Mouse (Mus musculus) heart, adult 2 months (tissue): ENCODE data around the gene D1Ertd622e. TPM values are rescaled to one million over a fixed set of nuclear protein-coding genes. Genes with fewer than 3 reads are reported as not detected.

ENCODE experiments used
- DNase-seq, 2 experiments: peaks; one replicate each; pipeline ENCODE4 v3.0.0; 2021
- H3K27ac ChIP-seq: fragments of 200-600 bp; 2 replicates; pipeline ENCODE4 v1.8.1; 2022
- H3K27me3 ChIP-seq: fragments of 200-500 bp; 2 replicates; pipeline ENCODE4 v1.6.1; 2012; ENCODE audit warnings: mild to moderate bottlenecking, low read length, inconsistent platforms, mixed read lengths; ENCODE audit not compliant: control insufficient read depth, insufficient read depth
- H3K36me3 ChIP-seq: fragments of 200-500 bp; 2 replicates; pipeline ENCODE4 v1.6.1; 2012; ENCODE audit warnings: low read length, inconsistent platforms; ENCODE audit not compliant: control insufficient read depth, insufficient read depth
- H3K4me1 ChIP-seq: fragments of 200-500 bp; 2 replicates; pipeline ENCODE4 v1.6.1; 2011; ENCODE audit warnings: low read length; ENCODE audit not compliant: control insufficient read depth, insufficient read depth
- H3K4me3 ChIP-seq: fragments of 200-600 bp; 2 replicates; pipeline ENCODE4 v1.8.1; 2022
- H3K79me2 ChIP-seq: fragments of 200-500 bp; replicated peaks from 2 replicates; pipeline ENCODE4 v1.6.1; 2012; ENCODE audit warnings: mild to moderate bottlenecking, inconsistent platforms, low read length, moderate library complexity, mixed read lengths; ENCODE audit not compliant: control insufficient read depth, insufficient read depth
- H3K9ac ChIP-seq: fragments of 200-500 bp; 2 replicates; pipeline ENCODE4 v1.6.1; 2012; ENCODE audit warnings: low read depth, mild to moderate bottlenecking, control low read depth, inconsistent platforms, low read length, mixed read lengths
- CTCF ChIP-seq: fragments of 200-600 bp; IDR thresholded peaks from 2 replicates; pipeline ENCODE4 v1.8.1; 2022; ENCODE audit warnings: antibody characterized with exemption, mild to moderate bottlenecking, moderate library complexity
- EP300 ChIP-seq: fragments of 200-500 bp; IDR thresholded peaks from 2 replicates; pipeline ENCODE4 v1.6.1; 2011; ENCODE audit warnings: low read depth, low read length, control low read depth; ENCODE audit not compliant: insufficient read depth
- POLR2A ChIP-seq: fragments of 200-500 bp; IDR thresholded peaks from 2 replicates; pipeline ENCODE4 v1.6.1; 2011; ENCODE audit warnings: mild to moderate bottlenecking, low read depth, low read length, control low read depth; ENCODE audit not compliant: insufficient read depth
- WGBS: fragments of 180-500 bp; shearing (Covaris S2); methylation state at CpG from one replicate; pipeline ENCODE4 v1.1.7; 2018; 5-methylcytosine and 5-hydroxymethylcytosine counted together
- intact Hi-C: fragments of 180-260 bp; cut with DNase I; formaldehyde crosslinking; loops from one replicate; pipeline ENCODE4 v1.15.1; 2025
- polyA plus RNA-seq: library from polyadenylated mRNA; depleted of rRNA; stranded (reverse); fragments of >200 nt; gene quantifications from 2 replicates; pipeline ENCODE4 v1.2.3, GENCODE M21; 2012
- total RNA-seq, 2 experiments: library from RNA; stranded (reverse); gene quantifications; 2 replicates each; pipeline ENCODE4 v1.2.3; 2021

Gene D1Ertd622e
- total and polyA plus RNA-seq, 3 experiments = 3.1 to 4.5 (median 4.4) TPM

GRCm38 (mm10) chr1:97603361-97603760 lies 58.5 kb downstream of the D1Ertd622e start:
- no peaks in the 10 kb centered on the region for H3K27me3 ChIP-seq
- no peaks in the 10 kb centered on the region for H3K4me1 ChIP-seq
- H3K36me3 ChIP-seq = no peaks in the 10 kb centered on the region
- H3K79me2 ChIP-seq = no peaks in the 10 kb centered on the region
- no peak for DNase-seq
- no peak overlapping the region for H3K9ac ChIP-seq
- TF ChIP-seq CTCF = no peak
- TF ChIP-seq EP300 = no peak
- TF ChIP-seq POLR2A = no peak
- no peak overlapping the region for H3K27ac ChIP-seq
- 42% methylated on average over 1 of the region's 1 CpGs for WGBS
- intact Hi-C loops = no loop called here
- H3K4me3 ChIP-seq = no peak overlapping the region

- Histone ChIP-seq H3K36me3 (no peaks in the 10 kb centered on the region), H3K27me3 (no peaks in the 10 kb centered on the region), H3K9ac (no peak overlapping the region), H3K4me1 (no peaks in the 10 kb centered on the region), H3K27ac (no peak overlapping the region), H3K4me3 (no peak overlapping the region), H3K79me2 (no peaks in the 10 kb centered on the region)
- no peak for DNase-seq
- TF ChIP-seq POLR2A (no peak), EP300 (no peak)
- intact Hi-C loops = no loop called here
- WGBS = 25% methylated on average over 2 of the region's 2 CpGs
These were observed 61.5 kb downstream of the D1Ertd622e start for GRCm38 (mm10) chr1:97600371-97600770.

- no peaks in the 10 kb centered on the region for H3K4me1 ChIP-seq
- no peaks in the 10 kb centered on the region for H3K36me3 ChIP-seq
- no peak overlapping the region for H3K9ac ChIP-seq
- 81% methylated on average over 3 of the region's 3 CpGs for WGBS
- intact Hi-C loops = no loop called here
- no peak overlapping the region for H3K4me3 ChIP-seq
- H3K27ac ChIP-seq = no peak overlapping the region
- H3K79me2 ChIP-seq = no peaks in the 10 kb centered on the region
- TF ChIP-seq EP300 = no peak
- TF ChIP-seq POLR2A = no peak
- TF ChIP-seq CTCF = no peak
- H3K27me3 ChIP-seq = no peaks in the 10 kb centered on the region
- DNase-seq = no peak
These were observed 62.8 kb downstream of the D1Ertd622e start for GRCm38 (mm10) chr1:97599101-97599500.

- TF ChIP-seq CTCF = no peak
- TF ChIP-seq EP300 = no peak
- TF ChIP-seq POLR2A = no peak
- WGBS = 46% methylated on average over 3 of the region's 3 CpGs
These were observed 73.3 kb downstream of the D1Ertd622e start for GRCm38 (mm10) chr1:97588561-97588960.

GRCm38 (mm10) chr1:97585106-97585505 lies 76.8 kb downstream of the D1Ertd622e start:
- H3K79me2 ChIP-seq = no peaks in the 10 kb centered on the region
- no peak overlapping the region for H3K4me3 ChIP-seq
- no peaks in the 10 kb centered on the region for H3K36me3 ChIP-seq
- no peaks in the 10 kb centered on the region for H3K4me1 ChIP-seq
- intact Hi-C loops = no loop called here
- no peak overlapping the region for H3K9ac ChIP-seq
- no peaks in the 10 kb centered on the region for H3K27me3 ChIP-seq
- H3K27ac ChIP-seq = no peak overlapping the region
- DNase-seq = no peak
- TF ChIP-seq EP300 (no peak), POLR2A (no peak), CTCF (no peak)

More at GRCm38 (mm10) chr1:97588561-97588960, 73.3 kb downstream of the D1Ertd622e start:
- Histone ChIP-seq H3K4me1 (no peaks in the 10 kb centered on the region), H3K79me2 (no peaks in the 10 kb centered on the region), H3K27ac (no peak overlapping the region), H3K4me3 (no peak overlapping the region), H3K27me3 (no peaks in the 10 kb centered on the region), H3K36me3 (no peaks in the 10 kb centered on the region), H3K9ac (no peak overlapping the region)
- DNase-seq = no peak
- intact Hi-C loops = no loop called here

- Histone ChIP-seq H3K27me3 (no peaks in the 10 kb centered on the region), H3K4me1 (no peaks in the 10 kb centered on the region), H3K36me3 (no peaks in the 10 kb centered on the region), H3K27ac (no peak overlapping the region), H3K9ac (no peak overlapping the region), H3K79me2 (no peaks in the 10 kb centered on the region), H3K4me3 (no peak overlapping the region)
- DNase-seq = no peak
- intact Hi-C loops = no loop called here
- TF ChIP-seq CTCF (no peak), EP300 (no peak), POLR2A (no peak)
- WGBS = 74% methylated on average over 3 of the region's 3 CpGs
These were observed 77.7 kb downstream of the D1Ertd622e start for GRCm38 (mm10) chr1:97584171-97584570.
